Mouse (Mus musculus) lung, postnatal 0 days (tissue): ENCODE measurements at regions not wholly inside any gene's neighbourhood (a gene's known extent, or its start where the extent isn't known, plus 50 kb on each side); places are given as distances from the start of the nearest gene placed in this dataset.

Experiments used
- ATAC-seq: fragments of 200-750 bp; cut with Nextera tagmentation; 2 replicates; pipeline ENCODE4 v1.8.0; 2017; ENCODE audit warnings: moderate library complexity
- DNase-seq: peaks from one replicate; pipeline ENCODE4 v3.0.0-alpha.2; 2016; ENCODE audit warnings: low spot score
- H3K27ac ChIP-seq: fragments of 300-500 bp; sonication (generic); 2 replicates; pipeline ENCODE4 v1.5.1; 2014; ENCODE audit warnings: antibody characterized with exemption, mild to moderate bottlenecking, low read length, mixed read lengths
- H3K27me3 ChIP-seq: fragments of 300-500 bp; sonication (generic); replicated peaks from 2 replicates; pipeline ENCODE4 v1.6.1; 2014; ENCODE audit warnings: low read length, mixed read lengths; ENCODE audit not compliant: insufficient read depth
- H3K36me3 ChIP-seq: fragments of 300-500 bp; sonication (generic); 2 replicates; pipeline ENCODE4 v1.6.1; 2014; ENCODE audit warnings: low read length, mixed read lengths; ENCODE audit not compliant: insufficient read depth
- H3K4me1 ChIP-seq: fragments of 300-500 bp; sonication (generic); 2 replicates; pipeline ENCODE4 v1.6.1; 2014; ENCODE audit warnings: antibody characterized with exemption, low read depth, low read length, mixed read lengths; ENCODE audit not compliant: insufficient read depth
- H3K4me2 ChIP-seq: fragments of 300-500 bp; sonication (generic); replicated peaks from 2 replicates; pipeline ENCODE4 v1.6.1; 2014; ENCODE audit warnings: low read depth, mild to moderate bottlenecking, low read length, moderate library complexity, mixed read lengths
- H3K4me3 ChIP-seq: fragments of 300-500 bp; sonication (generic); 2 replicates; pipeline ENCODE4 v1.5.1; 2014; ENCODE audit warnings: low read depth, low read length
- H3K9ac ChIP-seq: fragments of 300-500 bp; sonication (generic); replicated peaks from 2 replicates; pipeline ENCODE4 v1.6.1; 2014; ENCODE audit warnings: low read depth, mild to moderate bottlenecking
- H3K9me3 ChIP-seq: fragments of 300-500 bp; sonication (generic); 2 replicates; pipeline ENCODE4 v1.6.1; 2016; ENCODE audit warnings: low read length, mixed read lengths
- CTCF ChIP-seq: IDR thresholded peaks from 2 replicates; pipeline ENCODE4 v1.5.1; 2016; ENCODE audit warnings: antibody characterized with exemption, mild to moderate bottlenecking
- EP300 ChIP-seq: IDR thresholded peaks from 2 replicates; pipeline ENCODE4 v1.6.1; 2016; ENCODE audit warnings: antibody characterized with exemption, mild to moderate bottlenecking, control low read depth
- WGBS: fragments of 180-500 bp; shearing (Covaris S2); extraction: QIAGEN DNeasy Blood & Tissue Kit; methylation state at CpG from one replicate; pipeline ENCODE4 v1.1.7; 2014; 5-methylcytosine and 5-hydroxymethylcytosine counted together

- Histone ChIP-seq H3K27ac (no peak overlapping the region), H3K4me1 (no peaks in the 10 kb centered on the region), H3K9ac (no peak overlapping the region), H3K36me3 (no peaks in the 10 kb centered on the region), H3K27me3 (no peaks in the 10 kb centered on the region), H3K4me2 (no peak overlapping the region), H3K9me3 (no peaks in the 10 kb centered on the region), H3K4me3 (no peak overlapping the region)
- TF ChIP-seq CTCF: no peak
- TF ChIP-seq EP300: no peak
- ATAC-seq (no peak), DNase-seq (no peak)
- WGBS: 79% methylated on average over 9 of the region's 9 CpGs
Measured at GRCm38 (mm10) chr17:63807590-63808228, 55.2 kb upstream of the Fer start.

DNA sequence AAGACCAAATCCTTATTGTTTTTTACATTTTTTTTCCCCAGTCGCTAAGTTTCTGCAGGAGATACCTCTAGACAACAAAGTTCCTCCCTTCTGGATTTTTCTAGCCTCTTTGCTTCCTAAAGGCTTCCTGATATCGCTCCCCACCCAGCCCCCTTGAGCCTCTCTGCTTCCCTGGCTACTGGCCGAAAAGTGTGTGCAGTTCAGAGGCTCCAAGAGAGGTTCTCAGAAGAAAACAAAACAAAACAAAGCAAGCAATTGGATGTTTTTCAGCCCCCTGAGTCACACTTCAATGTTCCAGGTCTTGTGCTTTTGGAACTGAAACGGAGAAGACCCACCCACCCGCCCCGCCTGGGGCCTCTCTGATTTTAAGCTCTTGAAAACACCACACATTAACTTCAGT, 54.1 kb upstream of the Fer start:
- no peak overlapping the region for H3K9ac ChIP-seq
- ATAC-seq (no peak), DNase-seq (no peak)
- no peaks in the 10 kb centered on the region for H3K4me1 ChIP-seq
- no peak overlapping the region for H3K4me2 ChIP-seq
- no peak for TF ChIP-seq EP300
- TF ChIP-seq CTCF: no peak
- H3K9me3 ChIP-seq: no peaks in the 10 kb centered on the region
- H3K36me3 ChIP-seq: no peaks in the 10 kb centered on the region
- no peak overlapping the region for H3K4me3 ChIP-seq
- no peaks in the 10 kb centered on the region for H3K27me3 ChIP-seq
- WGBS: 83% methylated on average over 6 of the region's 6 CpGs
- no peak overlapping the region for H3K27ac ChIP-seq

GRCm38 (mm10) chr17:63811246-63811785, 51.5 kb upstream of the Fer start:
- H3K4me1 ChIP-seq: no peaks in the 10 kb centered on the region
- H3K36me3 ChIP-seq: no peaks in the 10 kb centered on the region
- TF ChIP-seq EP300: no peak
- no peak for TF ChIP-seq CTCF
- H3K4me3 ChIP-seq: no peak overlapping the region
- ATAC-seq (no peak), DNase-seq (no peak)
- no peak overlapping the region for H3K9ac ChIP-seq
- H3K27ac ChIP-seq: no peak overlapping the region
- no peaks in the 10 kb centered on the region for H3K27me3 ChIP-seq
- H3K9me3 ChIP-seq: no peaks in the 10 kb centered on the region
- no peak overlapping the region for H3K4me2 ChIP-seq
- WGBS: 26% methylated on average over 9 of the region's 9 CpGs

GRCm38 (mm10) chr17:63812586-63812985, 50.3 kb upstream of the Fer start:
- Histone ChIP-seq H3K4me1 (no peaks in the 10 kb centered on the region), H3K9ac (no peak overlapping the region), H3K4me3 (no peak overlapping the region), H3K9me3 (no peaks in the 10 kb centered on the region), H3K27ac (no peak overlapping the region), H3K4me2 (no peak overlapping the region), H3K27me3 (no peaks in the 10 kb centered on the region), H3K36me3 (no peaks in the 10 kb centered on the region)
- 77% methylated on average over 3 of the region's 3 CpGs for WGBS
- DNase-seq (no peak), ATAC-seq (no peak)
- no peak for TF ChIP-seq EP300
- no peak for TF ChIP-seq CTCF
